Mouse (Mus musculus) forebrain, postnatal 0 days (tissue): ENCODE measurements at regions not wholly inside any gene's neighbourhood (a gene's known extent, or its start where the extent isn't known, plus 50 kb on each side); places are given as distances from the start of the nearest gene placed in this dataset.

Experiments
- ATAC-seq: fragments of 200-750 bp; cut with Nextera tagmentation; 2 replicates; pipeline ENCODE4 v1.8.0; 2017; ENCODE audit warnings: mild to moderate bottlenecking, moderate library complexity
- DNase-seq: peaks from one replicate; pipeline ENCODE4 v3.0.0-alpha.2; 2015
- H3K27ac ChIP-seq: fragments of 300-500 bp; sonication (generic); 2 replicates; pipeline ENCODE4 v1.5.1; 2014; ENCODE audit warnings: low read depth, mild to moderate bottlenecking, antibody characterized with exemption, low read length, moderate library complexity, mixed read lengths
- H3K27me3 ChIP-seq: fragments of 300-500 bp; sonication (generic); 2 replicates; pipeline ENCODE4 v1.6.1; 2014; ENCODE audit warnings: mild to moderate bottlenecking, low read length, mixed read lengths; ENCODE audit not compliant: insufficient read depth
- H3K36me3 ChIP-seq: fragments of 300-500 bp; sonication (generic); 2 replicates; pipeline ENCODE4 v1.6.1; 2014; ENCODE audit warnings: mild to moderate bottlenecking, moderate library complexity; ENCODE audit not compliant: insufficient read depth
- H3K4me1 ChIP-seq: fragments of 300-500 bp; sonication (generic); 2 replicates; pipeline ENCODE4 v1.6.1; 2014; ENCODE audit warnings: antibody characterized with exemption; ENCODE audit not compliant: insufficient read depth
- H3K4me2 ChIP-seq: fragments of 300-500 bp; sonication (generic); 2 replicates; pipeline ENCODE4 v1.6.1; 2014; ENCODE audit warnings: low read depth, mild to moderate bottlenecking, moderate library complexity
- H3K4me3 ChIP-seq: fragments of 300-500 bp; sonication (generic); 2 replicates; pipeline ENCODE4 v1.5.1; 2014; ENCODE audit warnings: low read depth, low read length, mixed read lengths
- H3K9ac ChIP-seq: fragments of 300-500 bp; sonication (generic); 2 replicates; pipeline ENCODE4 v1.6.1; 2014; ENCODE audit warnings: mild to moderate bottlenecking
- H3K9me3 ChIP-seq: fragments of 300-500 bp; sonication (generic); 2 replicates; pipeline ENCODE4 v1.6.1; 2016; ENCODE audit warnings: low read length
- CTCF ChIP-seq: sonication (generic); IDR thresholded peaks from 2 replicates; pipeline ENCODE4 v1.5.1; 2016; ENCODE audit warnings: antibody characterized with exemption, control low read depth, low read depth
- WGBS: fragments of 180-500 bp; shearing (Covaris S2); extraction: QIAGEN DNeasy Blood & Tissue Kit; methylation state at CpG from one replicate; pipeline ENCODE4 v1.1.7; 2014; 5-methylcytosine and 5-hydroxymethylcytosine counted together

GRCm38 (mm10) chr7:65772845-65773244 is 81.9 kb downstream of the Tm2d3 start:
- Histone ChIP-seq H3K27me3 (no peaks in the 10 kb centered on the region), H3K4me3 (no peak overlapping the region), H3K27ac (no peak overlapping the region), H3K4me1 (no peaks in the 10 kb centered on the region), H3K9me3 (no peaks in the 10 kb centered on the region), H3K9ac (no peak overlapping the region), H3K36me3 (no peaks in the 10 kb centered on the region), H3K4me2 (no peak overlapping the region)
- DNase-seq: no peak
- 84% methylated on average over 3 of the region's 3 CpGs for WGBS
- no peak for ATAC-seq
- TF ChIP-seq CTCF: 0 out of 2 replicates have a peak, but pooled peaks have one; percentile 7

- DNase-seq: no peak
- Histone ChIP-seq H3K36me3 (no peaks in the 10 kb centered on the region), H3K9ac (no peak overlapping the region), H3K4me2 (no peak overlapping the region), H3K27me3 (no peaks in the 10 kb centered on the region), H3K9me3 (no peaks in the 10 kb centered on the region), H3K27ac (no peak overlapping the region), H3K4me3 (no peak overlapping the region), H3K4me1 (no peaks in the 10 kb centered on the region)
- no peak for ATAC-seq
- no peak for TF ChIP-seq CTCF
- 51% methylated on average over 2 of the region's 2 CpGs for WGBS
These were observed 83.0 kb downstream of the Tm2d3 start for GRCm38 (mm10) chr7:65773948-65774347.

- Histone ChIP-seq H3K4me1 (no peaks in the 10 kb centered on the region), H3K4me3 (no peak overlapping the region), H3K27me3 (no peaks in the 10 kb centered on the region), H3K9me3 (no peaks in the 10 kb centered on the region), H3K9ac (no peak overlapping the region), H3K27ac (no peak overlapping the region), H3K4me2 (no peak overlapping the region), H3K36me3 (no peaks in the 10 kb centered on the region)
- WGBS: 93% methylated on average over 11 of the region's 11 CpGs
- ATAC-seq (no peak), DNase-seq (no peak)
- no peak for TF ChIP-seq CTCF
These were observed 83.5 kb downstream of the Tm2d3 start for GRCm38 (mm10) chr7:65774388-65775015.

- no peak for ATAC-seq
- no peaks in the 10 kb centered on the region for H3K4me1 ChIP-seq
- no peak overlapping the region for H3K4me2 ChIP-seq
- WGBS: 94% methylated on average over 3 of the region's 3 CpGs
- no peak overlapping the region for H3K27ac ChIP-seq
- no peaks in the 10 kb centered on the region for H3K36me3 ChIP-seq
- H3K9ac ChIP-seq: no peak overlapping the region
- no peaks in the 10 kb centered on the region for H3K27me3 ChIP-seq
- H3K9me3 ChIP-seq: no peaks in the 10 kb centered on the region
- no peak for TF ChIP-seq CTCF
- DNase-seq: no peak
- H3K4me3 ChIP-seq: no peak overlapping the region
These were observed 84.0 kb downstream of the Tm2d3 start for GRCm38 (mm10) chr7:65775016-65775415.

- Histone ChIP-seq H3K27ac (no peak overlapping the region), H3K4me2 (no peak overlapping the region), H3K4me3 (no peak overlapping the region), H3K9me3 (no peaks in the 10 kb centered on the region), H3K9ac (no peak overlapping the region), H3K36me3 (no peaks in the 10 kb centered on the region), H3K27me3 (no peaks in the 10 kb centered on the region), H3K4me1 (no peaks in the 10 kb centered on the region)
- DNase-seq: no peak
- 64% methylated on average over 14 of the region's 14 CpGs for WGBS
- ATAC-seq: no peak
- no peak for TF ChIP-seq CTCF
These were observed 81.7 kb upstream of the Pcsk6 start for GRCm38 (mm10) chr7:65779716-65780372.

GRCm38 (mm10) chr7:65780578-65781370 is 80.8 kb upstream of the Pcsk6 start:
- Histone ChIP-seq H3K9ac (no peak overlapping the region), H3K27ac (no peak overlapping the region), H3K36me3 (no peaks in the 10 kb centered on the region), H3K4me3 (no peak overlapping the region), H3K9me3 (no peaks in the 10 kb centered on the region), H3K27me3 (no peaks in the 10 kb centered on the region), H3K4me1 (no peaks in the 10 kb centered on the region), H3K4me2 (no peak overlapping the region)
- 21% methylated on average over 9 of the region's 9 CpGs for whole genome bisulfite sequencing
- no peak for ATAC-seq
- TF ChIP-seq CTCF: no peak
- DNase-seq: peak; percentile 4

GRCm38 (mm10) chr7:65782024-65782423 is 79.5 kb upstream of the Pcsk6 start:
- WGBS: 68% methylated on average over 7 of the region's 7 CpGs
- Histone ChIP-seq H3K36me3 (no peaks in the 10 kb centered on the region), H3K27me3 (no peaks in the 10 kb centered on the region), H3K4me3 (no peak overlapping the region), H3K27ac (no peak overlapping the region), H3K4me1 (no peaks in the 10 kb centered on the region), H3K4me2 (no peak overlapping the region), H3K9ac (no peak overlapping the region), H3K9me3 (no peaks in the 10 kb centered on the region)
- no peak for ATAC-seq
- no peak for DNase-seq
- no peak for TF ChIP-seq CTCF
